Mouse (Mus musculus) bone marrow macrophage, adult 2 months (primary cell): ENCODE results near the gene Rtkn. TPM values are rescaled to one million over a fixed set of nuclear protein-coding genes. Genes with fewer than 3 reads are reported as not detected.

Source experiments
- H3K27ac ChIP-seq: 2 replicates; pipeline ENCODE4 v1.5.1; 2012; ENCODE audit warnings: low read depth, low read length; ENCODE audit not compliant: insufficient read depth
- H3K4me1 ChIP-seq: 2 replicates; pipeline ENCODE4 v1.6.1; 2012; ENCODE audit warnings: low read length; ENCODE audit not compliant: control insufficient read depth, insufficient read depth
- H3K4me3 ChIP-seq: 2 replicates; pipeline ENCODE4 v1.5.1; 2012; ENCODE audit warnings: mild to moderate bottlenecking, low read length, moderate library complexity; ENCODE audit not compliant: insufficient read depth
- CTCF ChIP-seq: IDR thresholded peaks from 2 replicates; pipeline ENCODE4 v1.5.1; 2012; ENCODE audit warnings: low read depth, mild to moderate bottlenecking, low read length, moderate library complexity
- POLR2A ChIP-seq: IDR thresholded peaks from 2 replicates; pipeline ENCODE4 v1.6.1; 2012; ENCODE audit warnings: mild to moderate bottlenecking, low read depth, low read length, borderline replicate concordance
- polyA plus RNA-seq: library from polyadenylated mRNA; stranded (reverse); fragments of >200 nt; gene quantifications from 2 replicates; pipeline ENCODE4 v1.2.4, GENCODE M21; 2012; ENCODE audit not compliant: missing spikeins, insufficient read depth, insufficient read length

Rtkn gene
- polyA plus RNA-seq, 1 experiment = 1.8 TPM

- peak overlapping the region; percentile 64 for H3K4me3 ChIP-seq
- peaks cover 33% of the 10 kb centered on the region for H3K4me1 ChIP-seq
- TF ChIP-seq POLR2A = no peak
- no peak for TF ChIP-seq CTCF
- peak overlapping the region; percentile 70 for H3K27ac ChIP-seq
Observed at GRCm38 (mm10) chr6:83137576-83137950, 2.3 kb downstream of the Rtkn start.

GRCm38 (mm10) chr6:83138056-83138455 is 2.8 kb downstream of the Rtkn start:
- Histone ChIP-seq H3K4me1 (peaks cover 30% of the 10 kb centered on the region), H3K27ac (peak overlapping the region; percentile 13; the same call in 1 of the 2 replicates), H3K4me3 (peak overlapping the region; percentile 64; the same call in 1 of the 2 replicates)
- TF ChIP-seq POLR2A (no peak), CTCF (no peak)

GRCm38 (mm10) chr6:83140044-83140443 is 4.8 kb downstream of the Rtkn start:
- Histone ChIP-seq H3K4me1 (peaks cover 19% of the 10 kb centered on the region), H3K4me3 (no peak overlapping the region), H3K27ac (no peak overlapping the region)
- TF ChIP-seq POLR2A = no peak
- no peak for TF ChIP-seq CTCF

GRCm38 (mm10) chr6:83141636-83142035 is 6.4 kb downstream of the Rtkn start:
- H3K4me1 ChIP-seq = peaks cover 13% of the 10 kb centered on the region
- H3K4me3 ChIP-seq = no peak overlapping the region
- no peak for TF ChIP-seq POLR2A
- TF ChIP-seq CTCF = no peak
- H3K27ac ChIP-seq = no peak overlapping the region

GRCm38 (mm10) chr6:83142211-83142731 is 7.0 kb downstream of the Rtkn start:
- Histone ChIP-seq H3K27ac (no peak overlapping the region), H3K4me1 (peaks cover 13% of the 10 kb centered on the region), H3K4me3 (no peak overlapping the region)
- no peak for TF ChIP-seq POLR2A
- TF ChIP-seq CTCF = no peak

GRCm38 (mm10) chr6:83142886-83143285 is 7.6 kb downstream of the Rtkn start:
- Histone ChIP-seq H3K4me1 (peaks cover 11% of the 10 kb centered on the region), H3K4me3 (no peak overlapping the region), H3K27ac (no peak overlapping the region)
- TF ChIP-seq CTCF = no peak
- no peak for TF ChIP-seq POLR2A

GRCm38 (mm10) chr6:83145209-83145608 is 9.9 kb downstream of the Rtkn start:
- TF ChIP-seq POLR2A (no peak), CTCF (no peak)
- H3K4me3 ChIP-seq = no peak overlapping the region
- no peak overlapping the region for H3K27ac ChIP-seq
- peaks cover 9% of the 10 kb centered on the region for H3K4me1 ChIP-seq

GRCm38 (mm10) chr6:83145805-83146204 is 10.5 kb downstream of the Rtkn start:
- Histone ChIP-seq H3K27ac (no peak overlapping the region), H3K4me1 (peaks cover 9% of the 10 kb centered on the region), H3K4me3 (no peak overlapping the region)
- TF ChIP-seq CTCF (no peak), POLR2A (no peak)

GRCm38 (mm10) chr6:83147280-83147679 is 12.0 kb downstream of the Rtkn start:
- TF ChIP-seq POLR2A (no peak), CTCF (no peak)
- no peak overlapping the region for H3K4me3 ChIP-seq
- H3K4me1 ChIP-seq = peaks cover 5% of the 10 kb centered on the region; the same call in 1 of the 2 replicates
- H3K27ac ChIP-seq = no peak overlapping the region

- H3K4me3 ChIP-seq = no peak overlapping the region
- TF ChIP-seq POLR2A = no peak
- TF ChIP-seq CTCF = no peak
- H3K4me1 ChIP-seq = no peaks in the 10 kb centered on the region
- H3K27ac ChIP-seq = no peak overlapping the region
Observed at GRCm38 (mm10) chr6:83151721-83152120, 16.5 kb downstream of the Rtkn start.

- no peaks in the 10 kb centered on the region for H3K4me1 ChIP-seq
- no peak overlapping the region for H3K27ac ChIP-seq
- H3K4me3 ChIP-seq = no peak overlapping the region
- TF ChIP-seq CTCF (no peak), POLR2A (no peak)
Observed at GRCm38 (mm10) chr6:83153038-83153437, 17.8 kb downstream of the Rtkn start.

- Histone ChIP-seq H3K27ac (no peak overlapping the region), H3K4me3 (no peak overlapping the region), H3K4me1 (no peaks in the 10 kb centered on the region)
- TF ChIP-seq POLR2A (no peak), CTCF (no peak)
Observed at GRCm38 (mm10) chr6:83153485-83153884, 18.2 kb downstream of the Rtkn start.
